Mouse (Mus musculus): ENCODE data around the gene Inpp1.

GRCm38 (mm10) chr1:52751634-52752033 lies 65.9 kb downstream of the Inpp1 start:
- TF ChIP-seq CTCF (IDR thresholded peaks at IDR 0.05; ENCODE audit: low read depth, low read length) (no peak), POLR2A (IDR thresholded peaks at IDR 0.05; ENCODE audit: borderline replicate concordance, low read depth, low read length) (no peak)
